Mouse (Mus musculus) erythroblast, adult 5-6 weeks (primary cell): ENCODE data around the gene Ighmbp2. TPM values are rescaled to one million over a fixed set of nuclear protein-coding genes. Genes with fewer than 3 reads are reported as not detected.
"Not testable (repeated sequence)": the region's sequence is repeated elsewhere in the genome, so short reads cannot be mapped to it uniquely, and the experiment has no call there.

Experiments
- ATAC-seq: replicated peaks from 2 replicates; pipeline ENCODE4 v1.8.0; 2016; ENCODE audit warnings: moderate number of reproducible peaks, mild to moderate bottlenecking, moderate TSS enrichment, inconsistent platforms; ENCODE audit not compliant: poor library complexity, low FRiP score, severe bottlenecking
- total RNA-seq, 2 experiments: library from RNA; stranded (forward) in 1 of 2; stranded (reverse) in 1 of 2; fragments of 150-400 nt in 1 of 2; fragments of 200-764, 138-1000 nt in 1 of 2; gene quantifications; 2 replicates each; pipeline versions ENCODE4 v1.2.3 to v1.2.4; 2015 to 2017; ENCODE audit warnings: low replicate concordance in 2 of 2

Ighmbp2 gene
- total RNA-seq, 2 experiments from 2014 or later: 2.2 TPM; not detected in 1

- peak; percentile 75 for ATAC-seq
Observed at GRCm38 (mm10) chr19:3292028-3292427, 9.2 kb upstream of the Ighmbp2 start.

- no peak for ATAC-seq
Observed at GRCm38 (mm10) chr19:3289006-3289405, 6.2 kb upstream of the Ighmbp2 start.

GRCm38 (mm10) chr19:3281886-3282285 lies 931 bp downstream of the Ighmbp2 start:
- no peak for ATAC-seq

- no peak for ATAC-seq
Observed at GRCm38 (mm10) chr19:3275744-3276365, 7.0 kb downstream of the Ighmbp2 start.

GRCm38 (mm10) chr19:3273331-3273730 lies 9.5 kb downstream of the Ighmbp2 start:
- no peak for ATAC-seq

GRCm38 (mm10) chr19:3271366-3271765 lies 11.5 kb downstream of the Ighmbp2 start:
- no peak for ATAC-seq

GRCm38 (mm10) chr19:3269803-3270202 lies 13.0 kb downstream of the Ighmbp2 start:
- ATAC-seq: no peak

- ATAC-seq: no peak
Observed at GRCm38 (mm10) chr19:3269279-3269678, 13.5 kb downstream of the Ighmbp2 start.

GRCm38 (mm10) chr19:3268218-3268980 lies 14.4 kb downstream of the Ighmbp2 start:
- ATAC-seq: no peak

GRCm38 (mm10) chr19:3267340-3267739 lies 15.5 kb downstream of the Ighmbp2 start:
- no peak for ATAC-seq

GRCm38 (mm10) chr19:3266676-3267075 lies 16.1 kb downstream of the Ighmbp2 start:
- ATAC-seq: no peak

- ATAC-seq: no peak
Observed at GRCm38 (mm10) chr19:3266136-3266535, 16.7 kb downstream of the Ighmbp2 start.

GRCm38 (mm10) chr19:3265180-3265579 lies 17.6 kb downstream of the Ighmbp2 start:
- no peak for ATAC-seq

- no peak for ATAC-seq
Observed at GRCm38 (mm10) chr19:3264348-3264747, 18.5 kb downstream of the Ighmbp2 start.

GRCm38 (mm10) chr19:3261764-3262525 lies 20.9 kb downstream of the Ighmbp2 start:
- no peak for ATAC-seq

GRCm38 (mm10) chr19:3261336-3261735 lies 21.5 kb downstream of the Ighmbp2 start:
- ATAC-seq: no peak

GRCm38 (mm10) chr19:3260591-3260990 lies 22.2 kb downstream of the Ighmbp2 start:
- ATAC-seq: no peak

GRCm38 (mm10) chr19:3260016-3260415 lies 22.8 kb downstream of the Ighmbp2 start:
- no peak for ATAC-seq

- not testable (repeated sequence) for ATAC-seq
Observed at GRCm38 (mm10) chr19:3225261-3225660, 57.6 kb downstream of the Ighmbp2 start.

GRCm38 (mm10) chr19:3214937-3215336 lies 67.9 kb downstream of the Ighmbp2 start:
- not testable (repeated sequence) for ATAC-seq
